Mouse (Mus musculus) testis, adult 2 months (tissue): ENCODE results near the gene Pigp.

Experiments used
- CTCF ChIP-seq: fragments of 200-500 bp; IDR thresholded peaks from 2 replicates; pipeline ENCODE4 v1.5.1; 2012; ENCODE audit warnings: low read depth, mild to moderate bottlenecking, inconsistent platforms, low read length, moderate library complexity; ENCODE audit not compliant: control insufficient read depth, insufficient read depth, insufficient replicate concordance
- POLR2A ChIP-seq: fragments of 200-500 bp; IDR thresholded peaks from 2 replicates; pipeline ENCODE4 v1.6.1; 2012; ENCODE audit warnings: low read depth, mild to moderate bottlenecking, inconsistent platforms, low read length, moderate library complexity; ENCODE audit not compliant: control insufficient read depth

DNA sequence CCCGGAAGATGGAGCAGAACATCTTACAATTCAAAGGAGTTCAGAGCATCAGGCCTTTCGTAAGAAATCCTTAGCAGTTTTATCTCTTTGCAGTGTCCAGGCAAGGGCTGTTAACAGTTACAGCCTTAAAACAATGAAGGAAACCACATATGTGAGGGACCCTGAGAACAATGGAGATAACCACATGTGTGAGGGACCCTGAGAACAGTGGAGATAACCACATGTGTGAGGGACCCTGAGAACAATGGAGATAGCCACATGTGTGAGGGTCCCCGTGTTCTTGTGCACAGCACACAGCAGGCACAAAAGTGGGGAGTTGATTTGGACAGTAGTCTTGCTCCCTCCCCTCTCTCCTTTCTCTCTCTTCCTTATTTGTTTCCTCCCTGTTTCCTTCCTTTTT lies 13.6 kb downstream of the Pigp start:
- TF ChIP-seq CTCF, result no peak
- no peak for TF ChIP-seq POLR2A
